Mouse (Mus musculus) liver, embryonic 14.5 days (tissue): Measurements from ENCODE around the gene Spsb4.

Experiments used
- CTCF ChIP-seq: IDR thresholded peaks from 2 replicates; pipeline ENCODE4 v1.5.1; 2016; ENCODE audit warnings: antibody characterized with exemption, low read depth, control low read depth
- EP300 ChIP-seq: IDR thresholded peaks from 2 replicates; pipeline ENCODE4 v1.6.1; 2016; ENCODE audit warnings: antibody characterized with exemption, low read depth

- no peak for TF ChIP-seq CTCF
- TF ChIP-seq EP300 = no peak
Measured at GRCm38 (mm10) chr9:96893582-96893981, 125.1 kb downstream of the Spsb4 start.
